Mouse (Mus musculus): Measurements from ENCODE around the gene Spag5. TPM values are rescaled to one million over a fixed set of nuclear protein-coding genes. Genes with fewer than 3 reads are reported as not detected.

Gene Spag5
- polyA plus RNA-seq, 1 experiment = 7.5 TPM

DNA sequence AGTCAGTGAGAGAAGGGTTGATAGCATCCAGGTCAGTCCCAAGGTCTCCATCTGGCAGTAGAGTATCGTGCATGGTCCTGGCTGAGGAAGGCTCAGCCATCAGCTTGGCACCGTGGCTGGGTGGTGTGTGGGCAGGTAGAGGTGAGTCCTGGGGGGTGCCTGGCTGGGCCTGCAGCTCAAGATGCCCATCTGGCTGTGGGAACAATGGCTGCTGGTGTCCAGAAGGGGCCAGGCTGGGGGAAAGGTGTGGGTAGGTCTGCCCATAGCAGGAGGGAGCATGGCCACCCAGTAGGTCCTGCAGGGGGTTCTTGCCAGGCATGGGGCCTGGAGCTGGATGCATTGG lies 59.4 kb downstream of the Spag5 start:
- H3K4me3 ChIP-seq (ENCODE audit: low read depth, low read length) = no peak overlapping the region
- H3K27ac ChIP-seq (ENCODE audit: insufficient read depth, low read depth, low read length) = no peak overlapping the region
- TF ChIP-seq CTCF (IDR thresholded peaks at IDR 0.05; ENCODE audit: extremely low read depth, insufficient read length, insufficient replicate concordance, low read depth, low read length) (no peak), POLR2A (IDR thresholded peaks at IDR 0.05; ENCODE audit: low read depth, low read length) (no peak)
- no peaks in the 10 kb centered on the region for H3K36me3 ChIP-seq (ENCODE audit: control insufficient read depth, insufficient read depth, low read length)
- H3K27me3 ChIP-seq (ENCODE audit: control insufficient read depth, insufficient read depth, low read length) = no peaks in the 10 kb centered on the region
- 51% methylated on average over 2 of the region's 2 CpGs for WGBS
- H3K4me1 ChIP-seq (ENCODE audit: control insufficient read depth, insufficient read depth, insufficient read length, low read length) = peaks cover 32% of the 10 kb centered on the region

DNA sequence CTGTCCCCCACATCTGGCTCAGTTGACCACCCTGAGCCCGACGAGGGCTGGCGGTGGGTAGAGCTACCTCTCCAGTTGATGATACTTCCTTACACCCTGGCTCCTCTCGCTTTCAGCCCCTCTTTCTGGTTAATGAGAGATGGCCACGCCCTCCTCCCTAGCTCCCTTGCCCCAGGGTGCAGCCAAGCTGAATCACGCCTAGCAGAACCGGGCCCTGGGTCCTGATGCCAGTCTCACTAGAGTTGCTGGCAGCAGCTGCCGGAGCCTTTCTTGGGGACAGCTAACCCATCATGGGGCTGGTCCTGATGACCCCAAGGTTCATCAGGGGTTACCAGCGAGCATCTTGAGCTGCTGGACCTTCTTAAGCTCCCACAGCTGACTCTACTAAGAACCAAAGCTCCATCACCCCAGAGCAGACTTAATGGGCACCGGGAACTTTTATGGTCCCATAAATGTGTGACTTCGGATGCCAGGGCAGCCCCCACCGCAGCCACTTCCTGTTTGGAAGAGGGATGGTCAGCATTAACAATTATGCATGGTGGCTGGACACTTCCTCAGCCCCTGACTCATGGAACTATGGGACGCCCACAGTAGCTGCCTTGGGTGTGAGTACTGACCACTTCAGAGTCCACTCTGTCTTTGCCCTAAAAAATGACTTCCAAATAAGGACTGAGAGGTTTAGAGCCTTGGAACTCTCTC lies 62.1 kb downstream of the Spag5 start:
- TF ChIP-seq CTCF (IDR thresholded peaks at IDR 0.05; ENCODE audit: extremely low read depth, insufficient read length, insufficient replicate concordance, low read depth, low read length) = no peak
- Histone ChIP-seq H3K36me3 (ENCODE audit: control insufficient read depth, insufficient read depth, low read length) (no peaks in the 10 kb centered on the region), H3K4me3 (ENCODE audit: low read depth, low read length) (no peak overlapping the region), H3K27me3 (ENCODE audit: control insufficient read depth, insufficient read depth, low read length) (no peaks in the 10 kb centered on the region), H3K27ac (ENCODE audit: insufficient read depth, low read depth, low read length) (peak overlapping the region; percentile 61), H3K4me1 (ENCODE audit: control insufficient read depth, insufficient read depth, insufficient read length, low read length) (peaks cover 40% of the 10 kb centered on the region)
- 31% methylated on average over 13 of the region's 13 CpGs for WGBS

DNA sequence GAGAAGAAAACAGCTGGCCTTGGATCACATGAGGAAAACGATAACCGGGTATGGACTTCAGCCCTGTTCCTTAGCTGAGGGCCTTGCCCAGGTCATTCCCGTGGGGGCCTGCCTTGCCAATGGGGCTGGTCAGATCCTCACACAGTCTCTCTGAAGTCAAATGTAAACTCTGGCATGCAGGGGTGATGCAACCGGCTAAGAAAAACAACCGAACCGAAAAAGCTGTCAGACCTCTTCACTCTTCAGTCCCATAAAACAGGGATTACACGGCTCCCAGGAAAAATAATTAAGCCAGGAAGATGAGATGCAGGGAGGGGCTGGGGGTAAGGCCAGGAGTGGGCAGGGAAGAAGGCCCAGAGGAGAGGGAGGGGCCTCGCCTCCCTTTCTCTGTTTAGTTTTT lies 62.8 kb downstream of the Spag5 start:
- H3K27me3 ChIP-seq (ENCODE audit: control insufficient read depth, insufficient read depth, low read length) = no peaks in the 10 kb centered on the region
- H3K27ac ChIP-seq (ENCODE audit: insufficient read depth, low read depth, low read length) = peak overlapping the region; percentile 61
- peaks cover 36% of the 10 kb centered on the region for H3K4me1 ChIP-seq (ENCODE audit: control insufficient read depth, insufficient read depth, insufficient read length, low read length)
- 15% methylated on average over 8 of the region's 8 CpGs for WGBS
- H3K4me3 ChIP-seq (ENCODE audit: low read depth, low read length) = no peak overlapping the region
- H3K36me3 ChIP-seq (ENCODE audit: control insufficient read depth, insufficient read depth, low read length) = no peaks in the 10 kb centered on the region
- TF ChIP-seq POLR2A (IDR thresholded peaks at IDR 0.05; ENCODE audit: low read depth, low read length) (no peak), CTCF (IDR thresholded peaks at IDR 0.05; ENCODE audit: extremely low read depth, insufficient read length, insufficient replicate concordance, low read depth, low read length) (no peak)

DNA sequence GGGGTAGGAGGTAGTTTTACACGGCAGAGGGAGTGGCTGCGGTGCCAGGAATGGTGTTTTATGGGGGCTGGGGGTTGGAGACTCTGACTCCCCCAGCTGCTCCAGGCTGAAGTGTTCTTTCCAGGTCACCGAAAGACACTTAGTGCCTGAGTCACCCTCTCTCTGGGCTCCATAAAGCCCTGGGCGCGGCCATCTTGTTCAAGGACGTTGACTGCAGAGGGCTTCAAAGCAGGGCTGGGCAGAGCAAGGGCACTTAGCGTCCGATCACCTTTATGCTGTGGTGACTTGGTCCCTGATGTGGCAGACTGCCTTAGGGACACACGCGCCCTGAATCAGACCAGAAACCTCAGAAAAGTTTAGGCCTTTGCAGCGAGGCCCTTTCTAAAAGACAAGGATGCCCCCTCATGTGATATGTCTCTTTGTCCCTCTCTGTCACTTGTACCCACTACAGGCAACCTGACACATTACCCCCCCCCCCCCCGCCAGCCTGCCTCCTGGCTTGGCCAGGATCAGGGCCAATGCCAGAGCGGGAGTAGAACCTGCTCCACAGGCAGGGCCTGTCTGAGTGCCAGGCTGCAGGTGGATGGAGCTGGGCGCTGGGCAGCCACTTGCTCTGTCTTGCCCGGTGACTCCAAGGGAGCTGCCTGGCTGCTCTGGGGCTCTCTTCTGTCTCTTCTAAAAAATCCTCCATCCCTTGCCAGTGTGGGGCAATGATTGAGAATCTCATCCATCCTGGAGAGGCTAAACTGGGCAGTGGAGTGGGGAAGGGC lies 66.3 kb downstream of the Spag5 start:
- Histone ChIP-seq H3K27ac (ENCODE audit: insufficient read depth, low read depth, low read length) (no peak overlapping the region), H3K27me3 (ENCODE audit: control insufficient read depth, insufficient read depth, low read length) (no peaks in the 10 kb centered on the region), H3K36me3 (ENCODE audit: control insufficient read depth, insufficient read depth, low read length) (no peaks in the 10 kb centered on the region), H3K4me1 (ENCODE audit: control insufficient read depth, insufficient read depth, insufficient read length, low read length) (peaks cover 45% of the 10 kb centered on the region), H3K4me3 (ENCODE audit: low read depth, low read length) (no peak overlapping the region)
- WGBS = 75% methylated on average over 15 of the region's 15 CpGs
- TF ChIP-seq CTCF (IDR thresholded peaks at IDR 0.05; ENCODE audit: extremely low read depth, insufficient read length, insufficient replicate concordance, low read depth, low read length) (no peak), POLR2A (IDR thresholded peaks at IDR 0.05; ENCODE audit: low read depth, low read length) (no peak)

DNA sequence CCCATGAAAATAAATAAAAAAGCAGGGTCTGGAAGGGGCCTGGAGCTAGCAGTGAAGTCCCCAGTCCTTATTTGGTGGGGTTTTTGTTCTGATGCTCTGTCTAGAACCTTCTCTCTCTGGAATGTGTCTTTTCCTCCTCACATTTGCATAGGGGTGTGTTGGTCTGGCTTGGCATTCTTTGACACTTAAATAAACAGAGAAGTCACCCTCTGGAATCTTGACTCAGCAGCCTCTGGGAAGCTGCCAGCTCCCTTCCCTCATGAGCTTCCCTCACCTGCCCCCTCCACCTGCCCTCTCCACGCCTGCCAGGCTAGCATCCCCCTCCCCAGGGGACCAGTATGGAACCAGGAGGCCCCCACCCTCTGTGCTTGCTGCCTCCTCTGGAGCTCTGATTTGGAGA lies 69.1 kb downstream of the Spag5 start:
- TF ChIP-seq CTCF (IDR thresholded peaks at IDR 0.05; ENCODE audit: extremely low read depth, insufficient read length, insufficient replicate concordance, low read depth, low read length) (no peak), POLR2A (IDR thresholded peaks at IDR 0.05; ENCODE audit: low read depth, low read length) (no peak)
- H3K4me3 ChIP-seq (ENCODE audit: low read depth, low read length) = no peak overlapping the region
- no peaks in the 10 kb centered on the region for H3K36me3 ChIP-seq (ENCODE audit: control insufficient read depth, insufficient read depth, low read length)
- H3K27ac ChIP-seq (ENCODE audit: insufficient read depth, low read depth, low read length) = no peak overlapping the region
- 18% methylated on average over 1 of the region's 1 CpGs for WGBS
- H3K27me3 ChIP-seq (ENCODE audit: control insufficient read depth, insufficient read depth, low read length) = no peaks in the 10 kb centered on the region
- H3K4me1 ChIP-seq (ENCODE audit: control insufficient read depth, insufficient read depth, insufficient read length, low read length) = peaks cover 23% of the 10 kb centered on the region

DNA sequence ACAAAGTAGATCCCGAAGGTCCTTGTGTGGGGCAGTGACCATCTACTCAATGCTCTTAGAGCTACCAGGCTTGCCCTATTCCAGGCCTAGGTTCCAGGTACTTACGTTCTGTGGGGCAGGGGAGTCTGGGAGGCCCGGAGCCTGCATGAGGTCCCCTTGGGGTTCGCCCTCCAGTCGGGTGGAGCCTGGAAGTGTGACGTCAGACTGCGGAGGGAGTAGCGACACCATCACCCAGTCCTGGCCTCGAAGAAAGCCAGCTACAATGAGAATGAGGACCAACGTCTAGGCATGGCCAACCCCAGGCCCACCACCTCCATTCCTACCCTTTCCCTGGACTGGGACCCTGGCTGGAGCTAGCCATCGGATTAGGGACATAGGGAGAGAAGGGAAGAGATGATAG lies 70.4 kb downstream of the Spag5 start:
- H3K27ac ChIP-seq (ENCODE audit: insufficient read depth, low read depth, low read length) = no peak overlapping the region
- H3K36me3 ChIP-seq (ENCODE audit: control insufficient read depth, insufficient read depth, low read length) = no peaks in the 10 kb centered on the region
- H3K27me3 ChIP-seq (ENCODE audit: control insufficient read depth, insufficient read depth, low read length) = no peaks in the 10 kb centered on the region
- peaks cover 23% of the 10 kb centered on the region for H3K4me1 ChIP-seq (ENCODE audit: control insufficient read depth, insufficient read depth, insufficient read length, low read length)
- 92% methylated on average over 11 of the region's 11 CpGs for WGBS
- H3K4me3 ChIP-seq (ENCODE audit: low read depth, low read length) = no peak overlapping the region
- TF ChIP-seq POLR2A (IDR thresholded peaks at IDR 0.05; ENCODE audit: low read depth, low read length) = no peak

Other genes starting within 250 kb of the Spag5 start
- gene Eral1, start 221.1 kb upstream of the Spag5 start, polyA plus RNA-seq (2012; rRNA removed) = 12.2 and 17.3 TPM in 2 replicates
- gene Fam222b, start 206.9 kb upstream of the Spag5 start, polyA plus RNA-seq (2012; rRNA removed) = 13.1 and 29.2 TPM in 2 replicates
- gene Traf4, start 135.9 kb upstream of the Spag5 start, polyA plus RNA-seq (2012; rRNA removed) = 50.3 and 99.5 TPM in 2 replicates
- gene Nek8, start 124.9 kb upstream of the Spag5 start, polyA plus RNA-seq (2012; rRNA removed) = 5.0 and 6.6 TPM in 2 replicates
- 15.0 and 15.3 TPM in 2 replicates for gene Tlcd1, start 124.8 kb upstream of the Spag5 start, polyA plus RNA-seq (2012; rRNA removed)
- 31.9 and 66.4 TPM in 2 replicates for gene Rpl23a, start 117.9 kb upstream of the Spag5 start, polyA plus RNA-seq (2012; rRNA removed)
- 12.2 and 13.0 TPM in 2 replicates for gene Rab34, start 113.1 kb upstream of the Spag5 start, polyA plus RNA-seq (2012; rRNA removed)
- 0.11 TPM in 1 of 2 replicates, not detected in the other for gene Proca1, start 108.1 kb upstream of the Spag5 start, polyA plus RNA-seq (2012; rRNA removed)
- gene Sdf2, start 55.8 kb upstream of the Spag5 start, polyA plus RNA-seq (2012; rRNA removed) = 91.3 and 125 TPM in 2 replicates
- 19.2 and 28.5 TPM in 2 replicates for gene Supt6, start 55.5 kb upstream of the Spag5 start, polyA plus RNA-seq (2012; rRNA removed)
- 38.2 and 51.7 TPM in 2 replicates for gene 2610507B11Rik, start 39.8 kb upstream of the Spag5 start, polyA plus RNA-seq (2012; rRNA removed)
- 0.14 and 0.18 TPM in 2 replicates for gene BC030499, start 10.7 kb upstream of the Spag5 start, polyA plus RNA-seq (2012; rRNA removed)
- gene Aldoc, start 21.4 kb downstream of the Spag5 start, polyA plus RNA-seq (2012; rRNA removed) = 8.8 and 11.7 TPM in 2 replicates
- 47.6 and 70.8 TPM in 2 replicates for gene Pigs, start 26.9 kb downstream of the Spag5 start, polyA plus RNA-seq (2012; rRNA removed)
- 12.7 and 13.3 TPM in 2 replicates for gene Unc119, start 42.0 kb downstream of the Spag5 start, polyA plus RNA-seq (2012; rRNA removed)
- 0.06 TPM in 1 of 2 replicates, not detected in the other for gene Foxn1, start 85.0 kb downstream of the Spag5 start, polyA plus RNA-seq (2012; rRNA removed)
- gene Slc13a2, start 120.7 kb downstream of the Spag5 start, polyA plus RNA-seq (2012; rRNA removed) = 24.9 and 374 TPM in 2 replicates
- 117 and 341 TPM in 2 replicates for gene Slc46a1, start 164.2 kb downstream of the Spag5 start, polyA plus RNA-seq (2012; rRNA removed)
- gene Sarm1, start 196.2 kb downstream of the Spag5 start, polyA plus RNA-seq (2012; rRNA removed) = 0.43 and 0.60 TPM in 2 replicates
- gene Vtn, start 197.6 kb downstream of the Spag5 start, polyA plus RNA-seq (2012; rRNA removed) = 3.2 and 21.1 TPM in 2 replicates
- not detected in 2 replicates for gene Sebox, start 201.9 kb downstream of the Spag5 start, polyA plus RNA-seq (2012; rRNA removed)
- gene Tmem199, start 210.6 kb downstream of the Spag5 start, polyA plus RNA-seq (2012; rRNA removed) = 3.7 and 3.8 TPM in 2 replicates
- gene Poldip2, start 210.7 kb downstream of the Spag5 start, polyA plus RNA-seq (2012; rRNA removed) = 18.1 and 24.9 TPM in 2 replicates
- 31.3 and 64.5 TPM in 2 replicates for gene Tnfaip1, start 234.8 kb downstream of the Spag5 start, polyA plus RNA-seq (2012; rRNA removed)
- gene Ift20, start 234.8 kb downstream of the Spag5 start, polyA plus RNA-seq (2012; rRNA removed) = 114 and 137 TPM in 2 replicates
- gene Tmem97, start 249.2 kb downstream of the Spag5 start, polyA plus RNA-seq (2012; rRNA removed) = 32.4 and 47.0 TPM in 2 replicates

All from small intestine, adult 2 months (tissue).